Mouse (Mus musculus): ENCODE measurements around the gene Chmp4b.

Gene Chmp4b

DNA sequence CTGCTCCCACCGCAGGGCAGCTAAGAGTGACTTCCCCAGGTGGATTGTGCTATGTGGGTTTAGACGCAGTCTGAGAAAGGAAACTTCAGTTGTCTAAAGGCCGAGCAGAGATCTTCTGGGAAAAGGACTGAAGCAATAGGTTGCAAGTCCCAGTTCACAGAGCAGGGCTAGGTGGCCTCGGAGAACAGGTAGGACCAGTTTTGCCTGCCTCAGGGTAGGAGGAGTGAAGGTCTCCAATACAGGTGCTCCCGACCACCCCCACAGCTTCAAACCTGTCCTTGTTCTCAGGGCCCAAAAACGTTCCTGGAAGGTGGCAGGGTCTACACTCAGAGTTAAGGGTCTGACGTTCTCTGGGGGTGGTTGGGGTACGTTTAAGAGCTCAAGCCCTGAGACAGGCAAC is at the start of gene Chmp4b:
Gene Chmp4b, plus strand, starts transcription at position 343 of the 400 bp plus-strand sequence.
- DNase-seq (ENCODE audit: low spot score), result no peak

DNA sequence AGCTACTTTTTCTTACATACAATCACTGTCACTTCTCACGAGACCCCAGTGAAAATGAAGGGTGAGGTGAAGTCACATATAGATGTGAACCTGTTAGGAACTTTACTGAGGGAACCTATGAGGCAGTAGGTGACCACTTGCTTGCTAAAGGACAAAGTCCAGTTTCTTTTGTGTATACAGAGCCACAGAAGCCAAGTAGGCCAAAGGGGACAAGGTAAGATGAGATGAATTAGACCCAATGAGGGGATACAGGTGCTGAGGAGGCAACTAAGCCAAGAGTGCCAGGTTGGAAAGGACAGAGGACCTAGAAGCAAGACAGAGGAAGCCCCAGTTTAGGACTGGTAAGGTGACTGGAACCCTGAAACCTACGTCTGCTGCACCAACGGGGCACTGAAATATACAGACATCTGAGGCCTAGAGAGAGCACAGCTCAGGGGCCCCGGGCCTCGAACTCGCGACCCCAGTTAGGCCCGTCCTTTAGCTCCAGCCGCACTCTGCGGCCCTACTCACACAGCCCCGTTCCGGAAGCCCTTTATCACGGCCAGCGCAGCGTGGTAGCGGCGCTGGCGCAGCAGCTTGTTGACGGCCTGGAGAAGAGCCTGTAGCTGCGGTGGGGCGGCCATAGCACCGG is 48.4 kb upstream of the Chmp4b start:
- DNase-seq (ENCODE audit: low spot score), result no peak

DNA sequence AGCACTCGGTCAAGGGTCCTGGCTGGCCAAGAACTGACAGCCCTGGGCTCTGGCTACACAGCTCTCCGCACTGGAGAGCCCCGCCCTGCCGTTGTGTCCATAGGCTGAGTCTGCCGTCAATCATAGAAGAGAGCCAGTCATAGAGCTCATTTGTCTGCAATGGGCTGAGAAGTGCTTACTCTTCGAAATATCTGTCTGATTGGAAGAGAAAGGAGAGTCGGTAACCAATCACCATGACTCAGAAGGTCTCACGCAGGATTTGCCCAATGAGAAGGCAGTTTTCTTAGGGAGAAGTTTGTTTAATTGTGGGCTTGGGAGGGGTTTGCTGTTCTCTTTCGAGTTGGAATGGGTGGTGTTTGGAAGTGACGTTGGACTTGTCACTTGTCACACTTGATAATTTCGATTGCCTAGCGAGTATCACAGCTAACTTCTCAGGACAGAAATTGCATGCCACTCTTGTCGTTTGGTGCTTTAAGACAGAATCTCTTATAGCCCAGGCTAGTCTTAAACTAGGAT is 47.8 kb upstream of the Chmp4b start, which contains the start of gene Pxmp4:
Gene Pxmp4, minus strand, starts transcription at position 71 of the 516 bp plus-strand sequence.
- peak; percentile 96 for DNase-seq (ENCODE audit: low spot score)

DNA sequence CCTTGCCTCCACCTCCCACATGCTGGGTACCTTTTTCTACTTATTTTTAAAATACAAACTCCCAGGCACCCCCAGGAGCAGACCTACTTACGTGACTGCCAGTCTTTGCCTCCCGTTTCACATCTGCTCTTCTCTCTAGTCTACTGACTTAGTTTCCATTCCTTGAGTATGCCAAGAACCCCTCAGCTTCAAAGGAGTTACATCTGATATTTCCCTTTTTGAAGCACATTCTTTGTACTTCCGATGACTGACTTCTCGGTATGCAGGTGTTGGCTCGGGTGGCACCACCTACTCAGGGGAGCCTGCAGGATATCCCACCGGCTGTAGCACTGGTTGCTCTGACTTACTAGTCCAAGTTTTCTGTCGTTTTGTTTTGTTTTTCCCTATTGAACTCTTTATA is 47.3 kb upstream of the Chmp4b start:
- DNase-seq (ENCODE audit: low spot score), result peak; percentile 48

DNA sequence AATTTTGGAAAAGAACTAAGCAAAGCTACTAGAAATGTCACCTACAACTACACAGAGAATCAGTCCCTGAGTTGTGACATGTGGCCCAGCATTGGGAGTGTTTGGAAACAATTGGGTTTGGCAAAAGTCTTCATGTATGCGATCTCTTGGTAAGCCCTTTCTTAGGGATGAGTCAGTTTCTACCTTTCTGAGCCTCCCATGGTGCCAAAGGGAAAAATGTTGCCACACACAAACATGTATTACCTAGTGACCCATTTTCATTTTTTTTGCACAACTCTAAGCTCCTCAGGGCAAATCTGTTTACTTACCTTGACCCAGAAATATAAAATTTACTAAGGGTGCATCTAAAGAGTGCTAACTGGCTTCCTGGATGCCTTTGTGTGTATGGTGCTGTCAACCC is 44.5 kb upstream of the Chmp4b start:
- no peak for DNase-seq (ENCODE audit: low spot score)

DNA sequence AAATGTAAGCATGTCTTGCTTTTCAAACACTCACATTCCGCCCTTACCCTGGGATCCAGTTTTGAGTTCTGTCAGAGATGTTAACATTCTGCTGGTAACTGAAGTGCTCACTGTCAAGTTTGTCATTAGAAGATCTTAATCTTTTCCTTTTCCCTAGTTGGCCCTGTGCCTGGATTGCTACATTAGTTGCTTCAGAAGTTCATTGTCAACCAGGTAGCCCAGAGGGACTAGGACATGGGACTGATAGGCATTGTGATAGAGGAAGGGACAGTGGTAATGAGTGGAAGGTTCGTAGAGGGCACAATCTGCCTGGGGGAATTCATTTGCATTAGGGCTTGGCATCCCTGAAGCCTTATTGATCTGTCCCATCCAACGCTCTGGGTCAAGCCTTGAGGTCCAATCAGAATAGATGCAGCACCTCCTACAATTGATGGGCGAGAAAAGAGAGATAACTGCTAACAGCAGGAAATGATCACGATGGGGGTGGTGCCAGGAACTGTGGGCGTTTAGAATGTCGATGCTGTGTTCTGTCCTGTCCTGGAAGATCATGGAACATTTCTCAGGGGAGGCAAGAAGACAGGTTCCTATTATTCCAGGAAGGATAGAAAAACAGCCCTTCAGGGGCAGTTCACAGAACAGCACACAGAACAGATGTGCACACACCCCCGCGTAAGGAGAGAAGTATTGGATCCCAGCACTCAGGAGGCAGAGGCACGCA is 42.3 kb upstream of the Chmp4b start:
- DNase-seq (ENCODE audit: low spot score), result no peak

DNA sequence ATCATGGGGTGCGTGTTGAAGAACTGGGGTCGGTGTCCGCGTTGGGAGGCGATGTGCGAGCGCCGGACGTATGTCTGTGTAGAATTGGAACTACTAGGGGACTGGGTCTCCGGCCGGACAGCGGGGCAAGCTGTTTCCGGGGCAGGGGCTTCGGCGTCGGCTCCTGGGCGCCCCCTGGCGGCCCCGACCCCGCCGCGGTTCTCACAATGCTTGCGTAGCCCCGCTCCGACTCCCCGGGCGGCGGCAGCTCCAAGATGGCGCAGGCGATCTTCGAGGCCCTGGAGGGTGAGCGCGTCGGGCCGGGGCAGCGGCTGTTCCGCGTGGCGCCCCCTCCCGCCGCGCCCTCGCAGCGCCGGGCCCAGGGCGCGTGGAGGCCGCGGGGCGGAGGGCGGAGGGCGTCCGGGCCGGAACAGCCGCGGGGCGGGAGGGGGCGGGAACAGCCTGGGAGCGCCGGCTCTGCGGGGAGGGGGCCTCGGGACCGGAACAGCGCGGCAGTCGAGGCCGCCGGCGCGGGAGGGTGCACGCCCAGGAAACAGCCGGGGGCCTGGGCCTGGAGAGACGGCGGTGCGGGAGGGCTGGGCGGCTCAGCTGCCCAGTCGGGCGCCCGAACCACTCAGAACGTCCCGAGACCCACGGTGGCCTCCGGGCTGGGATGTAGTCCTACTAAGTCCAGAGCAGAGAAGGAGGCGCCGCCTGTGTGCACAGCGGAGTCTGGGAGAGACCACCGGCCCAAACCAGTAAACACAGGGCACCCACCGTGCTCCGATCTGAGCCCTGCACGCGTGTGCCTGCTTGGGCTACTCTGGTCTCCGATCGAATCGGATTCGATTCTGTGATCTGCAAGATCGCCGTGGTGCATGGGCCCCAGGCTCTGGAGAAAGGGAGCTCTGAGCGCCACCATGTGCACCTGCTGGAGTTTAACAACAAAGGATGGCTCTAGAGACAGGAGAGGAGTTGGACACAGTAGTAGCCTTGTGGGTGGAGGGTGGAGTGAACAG is 38.1 kb upstream of the Chmp4b start, which contains the start of the genes Zfp341 and 4930519P11Rik:
Gene Zfp341, plus strand, starts transcription at position 180 of the 998 bp plus-strand sequence.
Gene 4930519P11Rik, minus strand, starts transcription at position 320 of the 998 bp plus-strand sequence.
- DNase-seq (ENCODE audit: low spot score), result peak; percentile 89

DNA sequence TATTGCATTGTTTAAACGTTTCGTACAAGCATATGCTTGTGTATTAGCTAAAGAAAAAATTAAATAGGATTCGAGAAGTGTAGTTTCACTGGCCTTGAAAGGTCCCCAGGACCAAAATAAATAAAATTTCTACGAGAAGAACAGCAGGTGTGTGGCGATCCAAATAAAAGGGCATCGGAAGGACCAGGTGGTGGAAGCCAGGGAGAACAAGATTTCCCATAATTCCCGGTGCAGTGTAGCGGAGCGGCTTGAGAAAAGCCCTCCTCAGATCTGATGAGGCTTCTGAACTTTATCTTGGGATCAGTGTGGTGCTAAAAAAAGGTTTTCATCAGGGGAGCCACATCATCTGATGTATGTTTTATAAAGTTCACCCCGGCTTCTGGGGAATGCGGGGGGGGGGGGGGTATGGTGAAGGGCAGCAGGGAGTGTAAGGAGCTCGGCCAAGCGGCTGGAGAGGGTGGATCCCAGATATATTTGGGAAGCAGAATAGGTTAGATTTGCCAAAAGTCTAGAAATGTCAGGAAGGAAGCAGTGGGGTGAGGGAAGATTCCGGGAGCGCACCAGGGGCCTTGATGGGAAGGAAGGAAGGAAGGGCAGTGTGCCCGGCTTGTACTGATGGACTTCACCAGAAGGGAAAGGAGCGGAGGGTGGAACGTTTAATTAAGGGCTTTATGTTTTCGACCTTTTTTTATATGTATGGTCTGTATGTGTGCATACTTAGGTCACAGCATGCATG is 36.5 kb upstream of the Chmp4b start:
- DNase-seq (ENCODE audit: low spot score), result no peak

DNA sequence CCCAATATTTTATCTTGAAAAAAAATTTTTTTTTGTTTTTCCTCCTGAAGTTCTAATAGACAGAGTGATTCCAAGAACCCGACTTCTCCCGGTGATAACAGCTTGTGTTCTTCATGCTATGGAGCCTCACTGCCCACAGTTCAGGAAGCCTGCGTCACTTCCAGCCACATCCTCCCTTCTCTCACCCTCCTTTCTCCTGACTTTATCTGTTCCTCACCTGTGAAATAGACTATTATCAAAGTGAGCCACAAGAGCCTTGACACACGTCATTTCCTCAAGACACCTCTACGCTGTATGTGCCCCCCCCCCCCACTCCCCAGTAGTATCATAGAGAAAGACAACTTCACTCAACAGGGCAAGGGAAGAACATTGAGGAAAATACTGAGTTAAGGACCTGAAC is 35.8 kb upstream of the Chmp4b start:
- peak; percentile 72 for DNase-seq (ENCODE audit: low spot score)

DNA sequence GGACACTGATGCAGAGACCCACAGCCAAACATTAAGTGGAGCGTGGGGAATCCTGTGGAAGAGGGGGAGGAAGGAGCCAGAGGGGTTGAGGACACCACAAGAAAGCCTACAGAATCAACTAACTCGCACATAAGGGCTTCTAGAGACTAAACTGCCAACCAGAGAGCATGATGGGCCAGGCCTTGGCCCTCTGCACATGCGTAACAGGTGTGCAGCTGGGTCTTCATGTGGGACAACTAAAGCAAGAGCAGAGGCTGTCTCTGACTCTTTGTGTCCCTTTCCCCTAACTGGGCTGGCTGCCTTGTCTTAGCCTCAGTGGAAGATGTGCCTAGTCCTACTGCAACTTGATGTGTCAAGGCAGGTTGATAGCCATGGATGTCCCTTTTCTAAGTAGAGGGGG is 34.4 kb upstream of the Chmp4b start:
- DNase-seq (ENCODE audit: low spot score), result no peak

DNA sequence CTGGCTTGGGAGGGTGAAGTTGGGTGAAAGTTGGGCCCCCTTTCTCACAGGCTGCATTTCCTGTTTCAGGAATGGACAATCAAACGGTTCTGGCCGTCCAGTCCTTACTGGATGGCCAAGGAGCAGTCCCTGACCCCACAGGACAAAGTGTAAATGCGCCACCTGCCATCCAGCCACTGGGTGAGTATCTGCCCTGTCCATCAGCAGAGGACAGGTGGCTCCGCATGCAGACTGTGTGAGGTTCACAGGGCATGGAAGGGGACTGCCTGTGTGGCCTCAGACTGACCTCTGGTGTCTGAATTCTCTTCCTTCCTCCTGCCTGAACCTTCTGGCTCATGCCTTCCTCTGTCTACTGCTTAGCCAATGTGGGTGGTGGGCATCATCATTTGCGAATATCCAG is 29.8 kb upstream of the Chmp4b start:
- DNase-seq (ENCODE audit: low spot score), result no peak

DNA sequence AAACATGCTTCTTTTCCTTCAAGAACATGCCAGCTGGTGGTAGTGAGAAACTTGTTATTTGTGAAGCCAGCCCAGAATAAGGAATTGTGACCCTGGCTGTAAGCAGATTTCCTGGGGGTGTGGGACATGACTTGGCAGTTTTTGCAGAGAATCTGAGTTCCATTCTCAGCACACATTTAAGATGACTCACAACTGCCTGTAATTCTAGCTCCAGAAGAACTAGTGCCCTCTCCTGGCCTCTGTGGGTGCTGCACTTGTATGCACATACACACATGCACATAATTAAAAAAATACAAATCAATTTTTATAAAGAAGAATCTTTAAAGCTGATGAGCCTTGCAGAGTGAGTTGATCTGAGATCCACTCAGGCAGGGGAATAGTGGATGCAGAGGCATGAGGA is 27.4 kb upstream of the Chmp4b start:
- no peak for DNase-seq (ENCODE audit: low spot score)

DNA sequence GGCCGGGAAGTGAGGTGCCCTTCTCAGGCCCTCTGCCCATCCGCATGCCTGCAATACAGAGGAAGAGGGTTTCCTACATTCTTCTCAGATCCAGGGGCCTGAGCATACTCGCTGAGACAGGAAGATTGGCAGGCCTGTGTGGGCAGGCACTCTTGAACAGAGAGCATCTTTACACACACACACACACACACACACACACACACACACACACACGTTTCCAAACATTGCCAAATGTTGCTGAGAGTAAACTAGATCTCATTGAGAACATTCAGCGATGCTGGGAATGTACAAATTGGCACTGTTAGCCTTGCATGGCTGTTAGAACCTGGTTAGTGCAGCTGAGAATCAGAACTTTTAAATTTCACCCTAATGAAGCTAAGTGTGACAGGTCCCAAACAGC is 21.0 kb upstream of the Chmp4b start:
- DNase-seq (ENCODE audit: low spot score), result no peak

DNA sequence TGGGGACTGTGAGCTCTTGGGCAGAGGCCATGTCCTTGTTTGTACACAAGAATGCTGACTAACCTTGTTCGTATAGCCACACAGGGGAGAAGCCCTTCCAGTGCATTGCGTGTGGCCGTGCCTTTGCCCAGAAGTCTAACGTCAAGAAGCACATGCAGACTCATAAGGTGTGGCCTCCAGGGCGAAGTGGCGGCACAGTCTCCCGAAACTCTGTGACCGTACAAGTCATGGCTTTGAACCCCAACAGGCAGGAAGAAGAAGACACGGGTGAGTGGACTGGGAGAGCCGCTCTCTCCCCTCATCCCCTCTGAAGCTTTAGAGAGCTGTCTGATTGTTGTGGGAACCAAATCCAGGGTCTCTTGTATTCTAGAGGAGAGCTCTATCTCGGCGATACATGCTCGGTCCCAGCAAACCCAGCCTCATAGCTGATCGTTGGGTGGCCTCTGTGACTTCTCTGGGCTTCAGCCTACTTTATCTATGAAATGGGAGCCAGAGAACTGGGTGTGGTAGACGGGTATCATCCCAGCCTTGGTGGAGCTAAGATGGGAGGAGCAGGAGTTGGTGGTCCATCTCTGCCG is 19.2 kb upstream of the Chmp4b start:
- no peak for DNase-seq (ENCODE audit: low spot score)

DNA sequence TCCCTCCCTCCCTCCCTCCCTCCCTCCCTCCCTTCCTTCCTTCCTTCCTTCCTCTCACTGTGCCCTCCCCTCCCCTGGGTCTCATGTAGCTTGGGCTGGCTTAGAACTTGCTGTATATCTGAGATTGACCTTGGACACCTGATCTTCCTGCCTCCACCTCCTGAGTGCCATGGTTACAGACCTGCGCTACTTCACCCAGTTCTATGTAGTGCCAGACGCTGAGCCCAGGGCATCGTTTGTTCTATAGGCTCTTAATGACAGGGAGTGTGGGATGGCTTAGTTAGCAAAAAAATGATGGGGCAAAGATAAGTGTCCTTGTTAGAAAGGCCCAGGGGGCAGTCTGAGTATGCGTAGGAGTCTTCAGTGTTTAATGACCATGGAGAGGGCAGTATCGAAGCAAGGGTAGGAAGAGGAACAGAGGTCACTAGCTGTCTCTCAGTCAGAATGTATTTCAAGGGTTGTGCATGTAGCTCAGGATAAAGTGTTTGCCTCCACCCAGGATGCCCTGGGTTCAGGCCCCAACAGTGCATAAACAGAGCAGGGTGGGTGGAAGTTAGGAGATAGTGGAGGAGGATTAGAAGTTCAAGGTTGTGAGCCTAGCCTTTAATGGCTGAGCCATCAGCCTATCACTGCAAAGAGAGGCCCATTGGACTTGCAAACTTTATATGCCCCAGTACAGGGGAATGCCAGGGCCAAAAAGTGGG is 18.3 kb upstream of the Chmp4b start:
- no peak for DNase-seq (ENCODE audit: low spot score)

DNA sequence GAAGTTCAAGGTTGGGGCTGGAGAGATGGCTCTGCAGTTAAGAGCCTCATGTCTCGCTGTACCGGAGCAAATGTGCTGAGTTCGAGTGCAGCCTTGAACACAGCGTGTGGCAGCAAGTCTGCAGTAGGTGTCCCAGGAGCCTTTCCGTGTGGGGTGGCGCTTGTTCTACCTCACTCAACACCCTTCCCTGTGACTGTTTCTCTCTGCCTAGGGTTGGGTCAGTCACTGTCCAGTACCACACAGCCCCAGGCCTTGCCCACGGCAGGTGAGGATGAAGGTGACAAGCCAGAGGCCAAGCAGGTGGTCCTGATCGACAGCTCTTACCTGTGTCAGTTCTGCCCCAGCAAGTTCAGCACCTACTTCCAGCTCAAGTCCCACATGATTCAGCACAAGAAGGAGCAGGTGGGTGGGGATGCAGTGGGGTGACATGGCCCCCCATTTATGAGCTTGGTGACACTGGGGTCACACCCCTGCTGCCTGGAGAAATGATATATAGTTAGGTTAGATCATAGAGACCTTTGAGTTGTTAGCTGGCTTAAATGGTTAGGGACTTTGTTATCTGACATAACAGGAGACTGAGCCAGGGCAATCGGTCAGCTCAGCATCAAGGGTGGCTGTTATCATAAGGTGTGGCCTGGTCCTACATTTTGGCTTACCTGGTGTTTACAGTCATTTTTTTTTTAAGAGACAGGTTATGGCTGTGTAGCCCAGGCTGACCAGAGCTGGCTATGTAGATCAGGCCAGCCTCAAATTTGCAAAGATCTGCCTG is 17.4 kb upstream of the Chmp4b start:
- no peak for DNase-seq (ENCODE audit: low spot score)

DNA sequence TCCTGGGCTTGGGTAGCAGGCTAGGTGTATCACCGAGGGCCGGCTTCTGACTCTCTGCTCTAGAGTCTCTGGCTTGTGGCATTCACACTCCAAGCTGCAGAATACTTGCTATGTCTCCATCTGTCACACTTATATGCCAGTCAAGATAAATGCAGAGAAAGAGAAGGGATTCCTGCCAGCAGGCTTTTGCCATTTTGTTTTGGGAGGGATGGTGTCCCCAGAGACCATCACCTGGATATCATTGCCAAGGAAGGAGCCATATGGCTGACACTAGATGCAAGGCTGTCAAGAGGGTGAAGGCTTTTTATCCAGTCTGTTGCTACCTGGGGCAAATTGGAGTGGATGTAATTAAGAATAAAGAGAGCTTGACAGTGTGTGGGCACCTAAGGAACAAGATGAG is 15.7 kb upstream of the Chmp4b start:
- no peak for DNase-seq (ENCODE audit: low spot score)

DNA sequence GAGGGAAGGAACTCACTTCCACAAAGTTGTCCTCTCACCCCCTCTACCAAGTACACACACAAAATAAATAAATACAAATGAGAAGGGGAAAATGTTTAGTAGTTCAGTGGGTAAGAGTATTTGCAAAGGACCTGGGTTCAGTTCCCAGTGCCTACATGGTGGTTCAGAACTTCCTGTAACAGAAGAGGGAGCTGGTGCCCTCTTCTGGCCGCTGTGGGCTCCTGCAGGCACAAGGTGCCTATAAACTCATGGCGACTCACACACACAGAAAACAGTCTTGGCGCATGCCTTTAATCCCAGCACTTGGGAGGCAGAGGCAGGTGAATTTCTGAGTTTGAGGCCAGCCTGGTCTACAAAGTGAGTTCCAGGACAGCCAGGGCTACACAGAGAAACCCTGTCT is 13.0 kb upstream of the Chmp4b start:
- DNase-seq (ENCODE audit: low spot score), result no peak

DNA sequence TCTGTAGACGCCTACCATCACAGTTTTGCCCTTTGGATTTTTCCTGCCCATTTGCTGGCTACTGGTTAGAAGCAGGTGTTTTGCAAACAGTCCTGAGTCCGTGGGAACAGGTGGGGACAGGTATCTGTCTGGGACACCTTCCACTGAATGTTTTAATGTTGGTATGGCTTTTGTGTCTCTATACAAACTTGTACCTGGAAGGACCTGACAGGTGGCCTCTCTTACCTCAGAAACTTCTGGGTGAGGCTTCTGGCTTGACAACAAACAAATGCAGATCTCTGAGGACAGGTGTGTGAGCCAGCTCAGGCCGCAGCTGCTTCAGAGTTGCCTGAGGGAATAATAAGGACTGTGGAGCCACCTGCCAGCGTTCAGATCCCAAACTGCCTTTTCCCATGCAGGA is 12.4 kb upstream of the Chmp4b start:
- no peak for DNase-seq (ENCODE audit: low spot score)

DNA sequence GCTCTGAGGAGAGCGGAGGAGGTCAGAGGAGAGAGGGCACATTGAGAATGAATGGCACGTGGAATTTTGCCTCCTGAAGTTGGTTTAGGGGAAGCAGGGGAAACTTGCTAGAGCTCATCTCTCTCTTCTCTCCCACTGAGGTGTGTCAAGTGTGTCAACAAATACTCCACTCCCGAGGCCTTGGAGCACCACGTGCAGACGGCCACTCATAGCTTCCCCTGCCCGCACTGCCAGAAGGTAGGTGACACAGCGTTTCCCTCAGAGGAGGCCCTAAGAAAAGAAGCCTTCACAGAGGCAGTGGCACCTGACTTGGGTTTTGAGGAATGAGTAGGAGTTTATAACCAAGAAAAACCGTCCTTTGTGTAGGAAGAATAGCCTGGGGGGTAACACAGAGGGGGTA is 10.3 kb upstream of the Chmp4b start:
- no peak for DNase-seq (ENCODE audit: low spot score)

All from T-cell, adult 2 months (primary cell).